Mouse (Mus musculus) midbrain, embryonic 10.5 days (tissue): ENCODE results near the gene Glycam1. TPM values are rescaled to one million over a fixed set of nuclear protein-coding genes. Genes with fewer than 3 reads are reported as not detected.

Experiments
- DNase-seq: peaks from one replicate; pipeline ENCODE4 v3.0.0-alpha.2; 2017; ENCODE audit warnings: low spot score
- H3K27ac ChIP-seq: fragments of 300-500 bp; sonication (generic); replicated peaks from 2 replicates; pipeline ENCODE4 v1.5.1; 2016; ENCODE audit warnings: mild to moderate bottlenecking
- H3K27me3 ChIP-seq: fragments of 300-500 bp; sonication (generic); 2 replicates; pipeline ENCODE4 v1.6.1; 2016; ENCODE audit warnings: low read depth, mild to moderate bottlenecking; ENCODE audit not compliant: poor library complexity, severe bottlenecking
- H3K36me3 ChIP-seq: fragments of 300-500 bp; sonication (generic); 2 replicates; pipeline ENCODE4 v1.6.1; 2016; ENCODE audit warnings: mild to moderate bottlenecking, moderate library complexity
- H3K4me1 ChIP-seq: fragments of 300-500 bp; sonication (generic); 2 replicates; pipeline ENCODE4 v1.6.1; 2016
- H3K4me3 ChIP-seq: fragments of 300-500 bp; sonication (generic); 2 replicates; pipeline ENCODE4 v1.5.1; 2016; ENCODE audit warnings: mild to moderate bottlenecking, moderate library complexity
- H3K9me3 ChIP-seq: fragments of 300-500 bp; sonication (generic); replicated peaks from 2 replicates; pipeline ENCODE4 v1.6.1; 2016; ENCODE audit warnings: mild to moderate bottlenecking
- WGBS: fragments of 180-500 bp; shearing (Covaris S2); methylation state at CpG from one replicate; pipeline ENCODE4 v1.1.7; 2016; 5-methylcytosine and 5-hydroxymethylcytosine counted together
- polyA plus RNA-seq: library from polyadenylated mRNA; unstranded; fragments of >200 nt; fragmentation: Nextera tagmentation; extraction: Ambion mirVana; gene quantifications from 2 replicates; pipeline ENCODE4 v1.2.1, GENCODE M21; 2016

Glycam1 gene
- polyA plus RNA-seq, 1 experiment from 2014 or later, result not detected

- peaks cover 48% of the 10 kb centered on the region for H3K4me1 ChIP-seq
- peaks cover 58% of the 10 kb centered on the region for H3K27me3 ChIP-seq
Measured at GRCm38 (mm10) chr15:103537011-103537821, 27.7 kb downstream of the Glycam1 start.

GRCm38 (mm10) chr15:103536456-103536855 lies 28.4 kb downstream of the Glycam1 start:
- Histone ChIP-seq H3K9me3 (no peaks in the 10 kb centered on the region), H3K36me3 (0 out of 2 replicates have a peak, but pooled peaks cover 3% of the 10 kb centered on the region), H3K27me3 (peaks cover 58% of the 10 kb centered on the region), H3K27ac (peak overlapping the region; percentile 85), H3K4me1 (peaks cover 48% of the 10 kb centered on the region), H3K4me3 (peak overlapping the region; percentile 81)
- WGBS, result 29% methylated on average over 2 of the region's 2 CpGs
- no peak for DNase-seq

More at GRCm38 (mm10) chr15:103537011-103537821, 27.7 kb downstream of the Glycam1 start:
- no peaks in the 10 kb centered on the region for H3K9me3 ChIP-seq
- peak overlapping the region; percentile 85 for H3K27ac ChIP-seq
- H3K36me3 ChIP-seq, result 0 out of 2 replicates have a peak, but pooled peaks cover 3% of the 10 kb centered on the region
- WGBS, result under 1% methylated on average over 37 of the region's 37 CpGs
- H3K4me3 ChIP-seq, result peak overlapping the region; percentile 81
- DNase-seq, result peak; percentile 44

GRCm38 (mm10) chr15:103535786-103536185 lies 29.1 kb downstream of the Glycam1 start:
- H3K27ac ChIP-seq, result no peak overlapping the region
- peaks cover 57% of the 10 kb centered on the region for H3K27me3 ChIP-seq
- no peak for DNase-seq

DNA sequence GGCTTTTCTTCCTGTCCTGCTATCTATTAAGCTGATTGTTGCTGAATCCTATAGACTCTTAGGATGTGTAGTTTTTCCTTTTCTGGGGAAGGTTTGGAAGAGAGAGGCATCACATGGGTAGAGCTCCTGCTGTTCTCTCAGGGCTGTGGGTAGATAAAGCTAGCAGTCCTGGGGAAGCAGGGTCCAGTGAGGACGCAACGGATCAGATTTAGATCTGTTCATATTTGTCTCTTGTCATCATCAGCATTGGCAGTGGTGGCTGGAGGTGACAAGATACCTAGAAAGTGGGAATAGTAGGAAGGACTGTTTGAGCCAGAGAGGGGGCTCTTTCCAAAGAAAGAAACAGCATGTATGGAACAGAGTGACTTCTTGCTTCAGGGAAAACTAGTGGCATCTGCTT lies 29.9 kb downstream of the Glycam1 start:
- Histone ChIP-seq H3K9me3 (no peaks in the 10 kb centered on the region), H3K27ac (no peak overlapping the region), H3K4me1 (peaks cover 60% of the 10 kb centered on the region), H3K36me3 (0 out of 2 replicates have a peak, but pooled peaks cover 3% of the 10 kb centered on the region), H3K27me3 (peaks cover 49% of the 10 kb centered on the region), H3K4me3 (no peak overlapping the region)
- no peak for DNase-seq
- WGBS, result 81% methylated on average over 2 of the region's 2 CpGs

More at GRCm38 (mm10) chr15:103535786-103536185, 29.1 kb downstream of the Glycam1 start:
- Histone ChIP-seq H3K36me3 (0 out of 2 replicates have a peak, but pooled peaks cover 3% of the 10 kb centered on the region), H3K4me3 (no peak overlapping the region), H3K4me1 (peaks cover 54% of the 10 kb centered on the region), H3K9me3 (no peaks in the 10 kb centered on the region)
- 71% methylated on average over 1 of the region's 1 CpGs for WGBS

- H3K27ac ChIP-seq, result no peak overlapping the region
- WGBS, result 84% methylated on average over 7 of the region's 7 CpGs
- H3K4me1 ChIP-seq, result peaks cover 66% of the 10 kb centered on the region
- no peak overlapping the region for H3K4me3 ChIP-seq
- peaks cover 10% of the 10 kb centered on the region for H3K36me3 ChIP-seq
- no peak for DNase-seq
- H3K27me3 ChIP-seq, result peaks cover 40% of the 10 kb centered on the region
- no peaks in the 10 kb centered on the region for H3K9me3 ChIP-seq
Measured at GRCm38 (mm10) chr15:103534054-103534620, 30.7 kb downstream of the Glycam1 start.

- Histone ChIP-seq H3K4me1 (peaks cover 33% of the 10 kb centered on the region), H3K9me3 (no peaks in the 10 kb centered on the region), H3K4me3 (no peak overlapping the region), H3K27ac (peak overlapping the region; percentile 61), H3K36me3 (peaks cover 47% of the 10 kb centered on the region), H3K27me3 (peaks cover 5% of the 10 kb centered on the region; the same call in 1 of the 2 replicates)
- WGBS, result 10% methylated on average over 5 of the region's 5 CpGs
- DNase-seq, result peak; percentile 74
Measured at GRCm38 (mm10) chr15:103530372-103530771, 34.5 kb downstream of the Glycam1 start.

DNA sequence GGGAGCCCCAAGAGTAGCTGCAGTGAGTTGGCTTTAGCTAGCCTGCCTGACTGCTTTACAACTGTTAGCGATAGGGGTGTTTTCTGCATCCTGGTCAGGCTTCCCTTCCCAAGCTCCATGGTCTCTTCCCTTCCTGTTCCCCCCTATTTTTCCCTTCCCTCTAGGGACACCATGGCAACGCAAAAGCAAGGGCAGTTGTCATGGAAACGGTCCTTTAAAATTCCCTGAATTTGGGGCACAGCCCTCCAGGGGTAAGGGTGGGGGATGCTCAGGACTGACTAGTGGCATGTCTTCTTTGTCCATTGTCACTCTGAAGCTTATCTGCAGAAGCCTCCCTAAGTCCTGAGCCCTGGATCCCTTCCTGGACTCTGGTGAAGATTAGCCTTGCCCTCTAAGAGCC lies 41.7 kb downstream of the Glycam1 start:
- DNase-seq, result peak; percentile 44
- Histone ChIP-seq H3K27ac (peak overlapping the region; percentile 93), H3K4me1 (peaks cover 56% of the 10 kb centered on the region), H3K4me3 (no peak overlapping the region), H3K36me3 (peaks cover 63% of the 10 kb centered on the region), H3K27me3 (no peaks in the 10 kb centered on the region), H3K9me3 (no peaks in the 10 kb centered on the region)
- WGBS, result 39% methylated on average over 3 of the region's 3 CpGs

DNA sequence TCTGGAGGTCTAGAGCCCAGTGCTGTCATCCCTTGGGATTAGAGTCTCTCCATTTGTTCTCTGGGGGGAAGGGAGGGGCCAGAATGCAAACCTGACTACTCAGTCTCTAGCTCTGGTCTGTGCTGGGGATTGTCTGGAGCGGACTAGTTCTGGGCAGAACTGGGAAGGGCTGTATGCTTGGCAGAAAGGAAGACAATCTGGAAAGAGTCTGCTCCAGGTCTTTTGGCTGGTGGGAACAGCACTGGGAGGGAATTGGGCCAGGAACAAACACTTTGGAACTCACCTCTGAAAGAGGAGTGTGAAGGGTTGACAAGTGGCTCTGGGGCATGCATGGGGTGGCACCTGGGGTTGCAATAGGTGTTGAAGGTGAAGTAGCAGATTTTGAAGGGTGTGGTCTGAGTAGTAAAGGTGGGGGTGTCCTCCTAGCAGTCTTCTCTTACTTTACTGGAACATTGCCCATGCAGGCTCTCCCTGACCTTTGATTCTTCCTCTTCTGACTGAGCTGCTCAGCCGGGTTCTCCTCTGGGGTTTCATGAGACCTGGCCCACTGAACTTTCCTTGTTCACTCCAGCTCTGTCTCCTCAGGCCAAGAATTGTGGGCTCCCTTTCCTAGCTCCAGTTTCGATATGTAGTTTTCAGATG lies 42.3 kb downstream of the Glycam1 start:
- DNase-seq, result no peak
- H3K27ac ChIP-seq, result peak overlapping the region; percentile 93
- no peaks in the 10 kb centered on the region for H3K27me3 ChIP-seq
- 74% methylated on average over 3 of the region's 3 CpGs for WGBS
- H3K4me3 ChIP-seq, result no peak overlapping the region
- no peaks in the 10 kb centered on the region for H3K9me3 ChIP-seq
- peaks cover 58% of the 10 kb centered on the region for H3K36me3 ChIP-seq
- H3K4me1 ChIP-seq, result peaks cover 62% of the 10 kb centered on the region

GRCm38 (mm10) chr15:103519386-103520378 lies 45.2 kb downstream of the Glycam1 start:
- Histone ChIP-seq H3K4me1 (peaks cover 90% of the 10 kb centered on the region), H3K27ac (peak overlapping the region; percentile 93), H3K9me3 (no peaks in the 10 kb centered on the region), H3K36me3 (peaks cover 30% of the 10 kb centered on the region), H3K27me3 (no peaks in the 10 kb centered on the region), H3K4me3 (peak overlapping the region; percentile 35)
- 12% methylated on average over 4 of the region's 4 CpGs for WGBS
- DNase-seq, result peak; percentile 76

GRCm38 (mm10) chr15:103518600-103519385 lies 46.1 kb downstream of the Glycam1 start:
- Histone ChIP-seq H3K27me3 (no peaks in the 10 kb centered on the region), H3K4me3 (peak overlapping the region; percentile 35), H3K9me3 (no peaks in the 10 kb centered on the region), H3K36me3 (peaks cover 21% of the 10 kb centered on the region), H3K4me1 (peaks cover 90% of the 10 kb centered on the region), H3K27ac (peak overlapping the region; percentile 93)
- WGBS, result 6% methylated on average over 5 of the region's 5 CpGs
- DNase-seq, result peak; percentile 77

DNA sequence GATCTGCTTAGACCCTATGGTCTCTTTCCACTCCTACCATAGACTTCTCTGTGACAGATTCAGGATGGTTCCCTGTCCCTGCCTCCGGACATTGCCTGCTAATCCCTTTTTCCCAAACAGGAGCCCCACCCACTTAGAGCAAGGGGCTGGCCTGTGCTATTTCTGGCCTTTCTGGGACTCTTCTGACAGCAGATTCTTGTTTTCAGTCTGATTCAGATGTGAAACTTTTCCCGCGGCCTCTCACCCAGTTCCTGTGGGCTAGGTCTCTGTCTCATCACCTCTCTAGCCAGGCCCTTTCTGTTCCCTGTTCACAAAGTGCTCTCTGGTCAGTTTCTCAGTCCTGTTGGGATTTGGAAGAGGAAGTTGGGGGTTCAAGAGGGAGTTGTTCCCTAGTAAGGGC lies 50.0 kb downstream of the Glycam1 start:
- Histone ChIP-seq H3K27ac (peak overlapping the region; percentile 93), H3K4me3 (peak overlapping the region; percentile 51), H3K9me3 (no peaks in the 10 kb centered on the region), H3K36me3 (no peaks in the 10 kb centered on the region), H3K4me1 (peaks cover 78% of the 10 kb centered on the region), H3K27me3 (no peaks in the 10 kb centered on the region)
- 25% methylated on average over 3 of the region's 3 CpGs for WGBS
- no peak for DNase-seq
